Mouse (Mus musculus) megakaryocyte, embryonic 14.5 days (primary cell): ENCODE data around the gene Wipi1.

Experiments
- FLI1 ChIP-seq: IDR thresholded peaks from 2 replicates; pipeline ENCODE4 v1.6.1; 2012; ENCODE audit warnings: low read length, inconsistent platforms, mixed read lengths
- GATA1 ChIP-seq: IDR thresholded peaks from 3 replicates; pipeline ENCODE4 v1.6.1; 2012; ENCODE audit warnings: mixed read lengths, low read length, inconsistent platforms, borderline replicate concordance

GRCm38 (mm10) chr11:109569809-109570208 is 42.0 kb downstream of the Wipi1 start:
- TF ChIP-seq GATA1 = no peak
- TF ChIP-seq FLI1 = no peak
